In genomic region chr15:31511795-31512194, GRCm38 (mm10) we compare ENCODE assay signal across 23 mouse cellular contexts. TPM values are rescaled to one million over a fixed set of nuclear protein-coding genes. Genes with fewer than 3 reads are reported as not detected.
DNase-seq lines count a peak whose midpoint lies in the region; ATAC-seq and TF ChIP-seq lines count a peak whose summit lies in the region.
"Had no signal": no experiment of that assay in that cellular context is flagged by ENCODE, and none has a peak within 500 bp of the region (broad histone marks: within the 10 kb centered on the region; RNA-seq: fewer than 3 reads in every experiment).

No protein-coding gene starts in this region.

- no peak overlapping the region for H3K9ac ChIP-seq in hindbrain, embryonic 13.5 days
- H3K9ac ChIP-seq in midbrain, embryonic 15.5 days = no peak overlapping the region
- no peak overlapping the region for H3K9ac ChIP-seq in midbrain, embryonic 14.5 days (replicated peaks; ENCODE audit: low read length)
- H3K9ac ChIP-seq in liver, embryonic 12.5 days = no peak overlapping the region
- no peak overlapping the region for H3K9ac ChIP-seq in liver, postnatal 0 days (replicated peaks)
- H3K9ac ChIP-seq: forebrain, embryonic 13.5 days had no signal

- 94% methylated on average over 1 of the region's 1 CpGs for WGBS in hindbrain, embryonic 13.5 days
- WGBS in hindbrain, embryonic 10.5 days = 96% methylated on average over 1 of the region's 1 CpGs
- WGBS in midbrain, embryonic 15.5 days = 90% methylated on average over 1 of the region's 1 CpGs
- 95% methylated on average over 1 of the region's 1 CpGs for WGBS in midbrain, embryonic 14.5 days
- 74% methylated on average over 1 of the region's 1 CpGs for WGBS in liver, embryonic 12.5 days (ENCODE audit: insufficient replicate concordance)
- 65% methylated on average over 1 of the region's 1 CpGs for WGBS in liver, postnatal 0 days (ENCODE audit: insufficient replicate concordance)

- no peak; the same call in 1 of the 2 replicates for TF ChIP-seq EP300 in liver, postnatal 0 days (IDR thresholded peaks at IDR 0.05; ENCODE audit: low read depth)

- H3K9me3 ChIP-seq in hindbrain, embryonic 13.5 days = no peaks in the 10 kb centered on the region
- H3K9me3 ChIP-seq in hindbrain, embryonic 10.5 days = no peaks in the 10 kb centered on the region
- no peaks in the 10 kb centered on the region for H3K9me3 ChIP-seq in midbrain, embryonic 15.5 days
- H3K9me3 ChIP-seq in midbrain, embryonic 14.5 days (ENCODE audit: control insufficient read depth, low read length) = no peaks in the 10 kb centered on the region
- no peaks in the 10 kb centered on the region for H3K9me3 ChIP-seq in liver, embryonic 12.5 days (replicated peaks)
- H3K9me3 ChIP-seq in liver, postnatal 0 days (ENCODE audit: low read length) = no peaks in the 10 kb centered on the region
- H3K9me3 ChIP-seq: forebrain, embryonic 13.5 days; heart, embryonic 10.5 days; limb, embryonic 10.5 days had no signal

- TF ChIP-seq CTCF in liver, postnatal 0 days (IDR thresholded peaks at IDR 0.05; ENCODE audit: low read depth) = no peak

- DNase-seq in hindbrain, embryonic 10.5 days (ENCODE audit: low spot score) = no peak
- DNase-seq in midbrain, embryonic 14.5 days = no peak
- no peak for DNase-seq in liver, postnatal 0 days
- no peak for DNase-seq in urinary bladder, postnatal 36 days (ENCODE audit: low spot score in 2 of 2)
- DNase-seq: cerebellum, adult 18-20 months; cerebellum, postnatal 14 days; heart, postnatal 4 days; kidney, adult 8-10 months; kidney, postnatal 10 days; right cerebral cortex, postnatal 14 days; spleen, adult 18-20 months had no signal

- ATAC-seq in hindbrain, embryonic 13.5 days (ENCODE audit: low FRiP score) = 0 out of 2 replicates have a peak, but pooled peaks have one; percentile 28
- ATAC-seq in midbrain, embryonic 15.5 days (replicated peaks) = 0 out of 2 replicates have a peak, but pooled peaks have one; percentile 12
- ATAC-seq in midbrain, embryonic 14.5 days (ENCODE audit: low FRiP score, low TSS enrichment) = no peak
- ATAC-seq in liver, embryonic 12.5 days = peak; percentile 56
- peak; percentile 15; the same call in 1 of the 2 replicates for ATAC-seq in liver, postnatal 0 days
- ATAC-seq in monocyte, adult 5-6 weeks (replicated peaks; ENCODE audit: insufficient number of reproducible peaks, low FRiP score, low TSS enrichment, poor library complexity, severe bottlenecking) = no peak
- ATAC-seq: forebrain, embryonic 13.5 days; inflammation-experienced regulatory T-cells, adult 6 months; lung, postnatal 0 days had no signal

- H3K27me3 ChIP-seq in hindbrain, embryonic 13.5 days = no peaks in the 10 kb centered on the region
- H3K27me3 ChIP-seq in hindbrain, embryonic 10.5 days (ENCODE audit: insufficient read depth, poor library complexity, severe bottlenecking) = no peaks in the 10 kb centered on the region
- no peaks in the 10 kb centered on the region for H3K27me3 ChIP-seq in midbrain, embryonic 15.5 days (replicated peaks)
- no peaks in the 10 kb centered on the region for H3K27me3 ChIP-seq in midbrain, embryonic 14.5 days (ENCODE audit: control insufficient read depth, insufficient read depth, low read length)
- no peaks in the 10 kb centered on the region for H3K27me3 ChIP-seq in liver, embryonic 12.5 days (replicated peaks)
- H3K27me3 ChIP-seq in liver, postnatal 0 days (ENCODE audit: insufficient read depth, low read length) = no peaks in the 10 kb centered on the region
- H3K27me3 ChIP-seq: forebrain, embryonic 13.5 days had no signal

- peaks cover 16% of the 10 kb centered on the region for H3K4me1 ChIP-seq in hindbrain, embryonic 13.5 days (replicated peaks)
- 0 out of 2 replicates have a peak, but pooled peaks cover 8% of the 10 kb centered on the region for H3K4me1 ChIP-seq in hindbrain, embryonic 10.5 days (replicated peaks)
- H3K4me1 ChIP-seq in midbrain, embryonic 15.5 days = peaks cover 11% of the 10 kb centered on the region
- H3K4me1 ChIP-seq in midbrain, embryonic 14.5 days (ENCODE audit: control insufficient read depth, insufficient read depth, low read length) = no peaks in the 10 kb centered on the region
- H3K4me1 ChIP-seq in liver, embryonic 12.5 days = peaks cover 42% of the 10 kb centered on the region
- peaks cover 24% of the 10 kb centered on the region for H3K4me1 ChIP-seq in liver, postnatal 0 days (ENCODE audit: insufficient read depth)
- H3K4me1 ChIP-seq: limb, embryonic 10.5 days had no signal

- H3K4me3 ChIP-seq in hindbrain, embryonic 13.5 days = no peak overlapping the region
- no peak overlapping the region for H3K4me3 ChIP-seq in hindbrain, embryonic 10.5 days
- no peak overlapping the region for H3K4me3 ChIP-seq in midbrain, embryonic 15.5 days
- H3K4me3 ChIP-seq in midbrain, embryonic 14.5 days (replicated peaks; ENCODE audit: low read depth, low read length) = no peak overlapping the region
- no peak overlapping the region for H3K4me3 ChIP-seq in liver, embryonic 12.5 days
- H3K4me3 ChIP-seq in liver, postnatal 0 days (ENCODE audit: low read depth, low read length) = no peak overlapping the region
- H3K4me3 ChIP-seq: forebrain, embryonic 13.5 days; heart, embryonic 10.5 days; limb, embryonic 10.5 days had no signal

- H3K27ac ChIP-seq in hindbrain, embryonic 13.5 days = no peak overlapping the region
- H3K27ac ChIP-seq in hindbrain, embryonic 10.5 days = no peak overlapping the region
- H3K27ac ChIP-seq in midbrain, embryonic 15.5 days = no peak overlapping the region
- no peak overlapping the region for H3K27ac ChIP-seq in midbrain, embryonic 14.5 days (replicated peaks; ENCODE audit: low read depth, low read length)
- H3K27ac ChIP-seq in liver, embryonic 12.5 days = no peak overlapping the region
- H3K27ac ChIP-seq in liver, postnatal 0 days (ENCODE audit: low read depth) = no peak overlapping the region
- H3K27ac ChIP-seq: forebrain, embryonic 13.5 days; heart, embryonic 10.5 days; limb, embryonic 10.5 days; macrophage had no signal

- no peaks in the 10 kb centered on the region for H3K36me3 ChIP-seq in hindbrain, embryonic 13.5 days
- H3K36me3 ChIP-seq in hindbrain, embryonic 10.5 days = no peaks in the 10 kb centered on the region
- no peaks in the 10 kb centered on the region for H3K36me3 ChIP-seq in midbrain, embryonic 15.5 days (replicated peaks)
- no peaks in the 10 kb centered on the region for H3K36me3 ChIP-seq in midbrain, embryonic 14.5 days (ENCODE audit: control insufficient read depth, insufficient read depth, low read length)
- H3K36me3 ChIP-seq in liver, embryonic 12.5 days = no peaks in the 10 kb centered on the region
- no peaks in the 10 kb centered on the region for H3K36me3 ChIP-seq in liver, postnatal 0 days (replicated peaks; ENCODE audit: insufficient read depth, low read length)
- H3K36me3 ChIP-seq: heart, embryonic 10.5 days; limb, embryonic 10.5 days had no signal

- no peak overlapping the region for H3K4me2 ChIP-seq in hindbrain, embryonic 13.5 days
- H3K4me2 ChIP-seq in midbrain, embryonic 15.5 days = no peak overlapping the region
- no peak overlapping the region for H3K4me2 ChIP-seq in midbrain, embryonic 14.5 days (ENCODE audit: low read length)
- peak overlapping the region; percentile 14; the same call in 1 of the 2 replicates for H3K4me2 ChIP-seq in liver, embryonic 12.5 days
- H3K4me2 ChIP-seq in liver, postnatal 0 days (ENCODE audit: low read depth, low read length) = no peak overlapping the region
- H3K4me2 ChIP-seq: forebrain, embryonic 13.5 days had no signal

RNA-seq across cellular contexts. Expression of gene March6, which starts 19.1 kb away (rescaled TPM):
- 68.2 and 69.6 TPM in 2 replicates for polyA plus RNA-seq in hindbrain, embryonic 13.5 days (2015; fragmentation: Nextera tagmentation; extraction: Ambion mirVana)
- polyA plus RNA-seq in hindbrain, embryonic 10.5 days (2016; fragmentation: Nextera tagmentation; extraction: Ambion mirVana) = 34.5 and 39.9 TPM in 2 replicates
- polyA plus RNA-seq in midbrain, embryonic 15.5 days (2015; fragmentation: Nextera tagmentation; extraction: Ambion mirVana) = 86.5 and 96.9 TPM in 2 replicates
- 87.2 and 117 TPM in 2 replicates for polyA plus RNA-seq in midbrain, embryonic 14.5 days (2014; fragmentation: Nextera tagmentation; extraction: Ambion mirVana)
- polyA plus RNA-seq in liver, embryonic 12.5 days (2016; fragmentation: Nextera tagmentation; extraction: Ambion mirVana) = 22.0 and 22.2 TPM in 2 replicates
- 14.8 and 17.3 TPM in 2 replicates for polyA plus RNA-seq in liver, postnatal 0 days (2015; fragmentation: Nextera tagmentation; extraction: Ambion mirVana)
- total RNA-seq in monocyte, adult 5-6 weeks (2017) = 34.1 to 61.0 TPM (median 34.3 TPM) in 3 replicates

RNA-seq across cellular contexts. Expression of gene Cmbl, which starts 53.4 kb away (rescaled TPM):
- polyA plus RNA-seq in hindbrain, embryonic 13.5 days (2015; fragmentation: Nextera tagmentation; extraction: Ambion mirVana) = 5.9 and 6.1 TPM in 2 replicates
- polyA plus RNA-seq in hindbrain, embryonic 10.5 days (2016; fragmentation: Nextera tagmentation; extraction: Ambion mirVana) = 1.6 and 2.0 TPM in 2 replicates
- 14.3 and 15.7 TPM in 2 replicates for polyA plus RNA-seq in midbrain, embryonic 15.5 days (2015; fragmentation: Nextera tagmentation; extraction: Ambion mirVana)
- 3.6 and 5.4 TPM in 2 replicates for polyA plus RNA-seq in midbrain, embryonic 14.5 days (2014; fragmentation: Nextera tagmentation; extraction: Ambion mirVana)
- polyA plus RNA-seq in liver, embryonic 12.5 days (2016; fragmentation: Nextera tagmentation; extraction: Ambion mirVana) = 2.5 and 3.6 TPM in 2 replicates
- polyA plus RNA-seq in liver, postnatal 0 days (2015; fragmentation: Nextera tagmentation; extraction: Ambion mirVana) = 112 and 113 TPM in 2 replicates
- not detected in 3 replicates for total RNA-seq in monocyte, adult 5-6 weeks (2017)
- total RNA-seq: granulocyte monocyte progenitor cell, adult 5-6 weeks had no signal
- polyA plus RNA-seq: inflammation-experienced regulatory T-cells, adult 6 months had no signal

RNA-seq across cellular contexts. Expression of gene Ropn1l, which starts 58.3 kb away (rescaled TPM):
- 1.4 and 2.5 TPM in 2 replicates for polyA plus RNA-seq in hindbrain, embryonic 13.5 days (2015; fragmentation: Nextera tagmentation; extraction: Ambion mirVana)
- polyA plus RNA-seq in hindbrain, embryonic 10.5 days (2016; fragmentation: Nextera tagmentation; extraction: Ambion mirVana) = 3.4 and 4.5 TPM in 2 replicates
- polyA plus RNA-seq in midbrain, embryonic 15.5 days (2015; fragmentation: Nextera tagmentation; extraction: Ambion mirVana) = 1.6 and 1.9 TPM in 2 replicates
- polyA plus RNA-seq in midbrain, embryonic 14.5 days (2014; fragmentation: Nextera tagmentation; extraction: Ambion mirVana) = 1.4 and 1.8 TPM in 2 replicates
- polyA plus RNA-seq in liver, embryonic 12.5 days (2016; fragmentation: Nextera tagmentation; extraction: Ambion mirVana) = 1.8 and 2.4 TPM in 2 replicates
- polyA plus RNA-seq in liver, postnatal 0 days (2015; fragmentation: Nextera tagmentation; extraction: Ambion mirVana) = 7.9 and 9.8 TPM in 2 replicates
- total RNA-seq in monocyte, adult 5-6 weeks (2017) = 0.29 to 3.7 TPM (median 1.2 TPM) in 3 replicates
- total RNA-seq: gastrocnemius, adult 8-10 months had no signal

Comparison
In these comparisons a context has a peak if more than half of its experiments do, and no peak if none do; other contexts are left out.
1. ATAC-seq: peak in hindbrain, embryonic 13.5 days (single experiment), midbrain, embryonic 15.5 days (single experiment), liver, embryonic 12.5 days (single experiment) and liver, postnatal 0 days (single experiment); none in midbrain, embryonic 14.5 days (single experiment) and monocyte, adult 5-6 weeks (single experiment).